Mouse (Mus musculus) R1 (cell line): ENCODE data around the gene 1700037H04Rik.
A peak's percentile ranks its signal among the peaks of the same experiment; 100 is the strongest.

Source experiments
- DNase-seq: peaks from one replicate; pipeline ENCODE4 v3.0.0-alpha.2; 2018; ENCODE audit warnings: low read depth, low spot score

The 1700037H04Rik gene

GRCm38 (mm10) chr2:131159938-131160581, at the start of gene 1700037H04Rik:
Gene 1700037H04Rik (minus strand): TSS chr2:131160081.
- DNase-seq: peak; percentile 99

GRCm38 (mm10) chr2:131209125-131209795, 49.4 kb upstream of the 1700037H04Rik start:
- DNase-seq: no peak

- DNase-seq: no peak
Measured at GRCm38 (mm10) chr2:131208356-131208755, 48.5 kb upstream of the 1700037H04Rik start.

GRCm38 (mm10) chr2:131206778-131207177, 46.9 kb upstream of the 1700037H04Rik start, which contains the start of gene Ap5s1:
Gene Ap5s1 (plus strand): TSS chr2:131207078.
- DNase-seq: no peak

- no peak for DNase-seq
Measured at GRCm38 (mm10) chr2:131205521-131206182, 45.8 kb upstream of the 1700037H04Rik start.

GRCm38 (mm10) chr2:131204410-131204981, 44.6 kb upstream of the 1700037H04Rik start:
- peak; percentile 40 for DNase-seq

- DNase-seq: no peak
Measured at GRCm38 (mm10) chr2:131203816-131204409, 44.0 kb upstream of the 1700037H04Rik start.

- no peak for DNase-seq
Measured at GRCm38 (mm10) chr2:131201262-131201661, 41.4 kb upstream of the 1700037H04Rik start.

GRCm38 (mm10) chr2:131200710-131201109, 40.8 kb upstream of the 1700037H04Rik start:
- DNase-seq: no peak

GRCm38 (mm10) chr2:131196606-131197316, 36.9 kb upstream of the 1700037H04Rik start:
- DNase-seq: no peak

- DNase-seq: no peak
Measured at GRCm38 (mm10) chr2:131191005-131191390, 31.1 kb upstream of the 1700037H04Rik start.

- peak; percentile 64 for DNase-seq
Measured at GRCm38 (mm10) chr2:131190344-131191004, 30.6 kb upstream of the 1700037H04Rik start.

- DNase-seq: no peak
Measured at GRCm38 (mm10) chr2:131189521-131190309, 29.8 kb upstream of the 1700037H04Rik start.

GRCm38 (mm10) chr2:131188311-131188710, 28.4 kb upstream of the 1700037H04Rik start:
- no peak for DNase-seq

- DNase-seq: no peak
Measured at GRCm38 (mm10) chr2:131187602-131187922, 27.7 kb upstream of the 1700037H04Rik start.

GRCm38 (mm10) chr2:131186771-131187601, 27.1 kb upstream of the 1700037H04Rik start, which contains the start of the genes Cdc25b and Spef1:
Gene Cdc25b (plus strand): TSS chr2:131186949.
Gene Spef1 (minus strand): TSS chr2:131187282.
- DNase-seq: peak; percentile 89

GRCm38 (mm10) chr2:131186343-131186742, 26.5 kb upstream of the 1700037H04Rik start:
- DNase-seq: no peak

- peak; percentile 88 for DNase-seq
Measured at GRCm38 (mm10) chr2:131179990-131180587, 20.2 kb upstream of the 1700037H04Rik start, which contains the start of gene Cenpb. Gene Cenpb (minus strand): TSS chr2:131180067.
